Mouse (Mus musculus): ENCODE results near the gene Ksr2. TPM values are rescaled to one million over a fixed set of nuclear protein-coding genes. Genes with fewer than 3 reads are reported as not detected.

Ksr2 gene
- total RNA-seq, 1 experiment from 2014 or later = 0.25 TPM

DNA sequence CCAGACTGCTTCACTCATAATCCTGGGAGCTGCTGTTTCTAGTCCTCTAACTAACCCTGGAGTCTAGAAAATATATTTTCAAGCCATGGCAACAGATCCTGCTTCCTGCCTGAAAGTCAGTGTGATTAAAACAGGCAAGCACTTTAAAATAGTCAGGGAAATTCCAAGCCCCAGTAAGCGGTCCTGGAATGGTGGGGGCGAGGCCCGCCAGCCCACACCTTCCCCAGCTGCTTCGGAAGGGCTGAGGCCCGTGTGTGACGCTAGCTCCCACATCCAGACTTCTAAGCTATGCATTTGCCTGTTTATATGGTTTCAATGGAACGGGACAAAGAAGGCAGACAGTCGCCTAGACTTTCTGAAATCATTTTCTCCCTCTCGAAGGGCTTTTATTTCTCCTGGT, 137.2 kb downstream of the Ksr2 start:
- ATAC-seq (replicated peaks in 1 of 2; ENCODE audit: insufficient read depth in 1 of 2, low FRiP score in 2 of 2, low TSS enrichment in 1 of 2, low read depth in 1 of 2, poor library complexity in 2 of 2, severe bottlenecking in 2 of 2) = no peak

DNA sequence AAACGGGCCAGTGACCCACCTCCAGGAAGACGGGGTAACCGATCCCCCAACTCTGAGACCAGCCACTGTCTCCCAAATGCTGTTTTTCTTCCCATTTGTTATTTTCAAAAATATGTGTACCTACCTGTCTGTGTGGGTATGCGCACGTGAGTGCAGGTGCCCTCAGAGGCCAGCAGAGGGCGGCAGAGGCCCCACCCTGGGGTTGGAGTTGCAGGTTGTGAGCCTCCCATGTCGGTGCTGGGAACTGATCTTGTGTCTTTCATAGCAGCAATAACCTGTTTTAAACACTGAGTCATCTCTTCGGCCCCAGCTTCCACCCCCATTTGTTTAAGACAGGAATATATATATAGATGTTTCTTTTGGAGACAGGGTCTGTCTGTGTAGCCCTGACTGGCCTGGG, 138.3 kb downstream of the Ksr2 start:
- no peak for ATAC-seq (replicated peaks in 1 of 2; ENCODE audit: insufficient read depth in 1 of 2, low FRiP score in 2 of 2, low TSS enrichment in 1 of 2, low read depth in 1 of 2, poor library complexity in 2 of 2, severe bottlenecking in 2 of 2)

DNA sequence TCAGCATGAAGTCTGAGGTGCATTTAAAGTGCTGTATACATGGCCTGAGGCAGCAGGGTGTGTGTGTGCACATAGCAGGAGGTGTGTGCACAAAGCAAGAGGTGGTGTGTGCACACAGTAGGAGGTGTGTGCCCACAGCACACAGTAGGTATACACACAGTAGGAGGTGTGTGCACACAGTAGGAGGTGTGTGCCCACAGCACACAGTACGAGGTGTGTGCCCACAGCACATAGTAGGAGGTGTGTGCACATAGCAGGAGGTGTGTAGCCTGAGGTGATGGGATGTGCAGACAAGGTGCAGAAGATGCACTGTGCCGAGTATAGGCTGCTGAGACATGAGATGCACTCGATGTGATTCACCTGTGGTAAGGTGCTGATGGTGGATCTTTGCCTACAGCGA, 140.7 kb downstream of the Ksr2 start:
- no peak for ATAC-seq (replicated peaks in 1 of 2; ENCODE audit: insufficient read depth in 1 of 2, low FRiP score in 2 of 2, low TSS enrichment in 1 of 2, low read depth in 1 of 2, poor library complexity in 2 of 2, severe bottlenecking in 2 of 2)

DNA sequence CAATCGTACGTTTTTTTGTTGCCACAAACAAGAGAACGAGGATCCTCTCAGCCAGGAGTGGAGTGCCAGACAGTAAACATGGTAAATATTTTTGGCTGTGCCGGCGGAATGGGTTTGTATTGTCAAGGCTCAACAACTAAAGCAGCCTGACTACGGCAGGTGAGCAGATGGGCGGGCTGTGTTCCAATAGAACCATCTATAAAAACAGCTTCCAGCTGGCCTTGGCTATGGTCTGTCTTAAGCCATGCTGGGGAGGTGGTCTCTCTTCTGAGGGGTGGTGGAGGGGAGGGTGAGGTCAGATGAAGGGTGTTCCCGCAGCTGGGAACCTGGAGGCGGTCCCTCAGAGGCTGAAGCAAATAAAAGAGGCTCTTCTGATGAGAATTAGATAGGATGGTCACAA, 142.8 kb downstream of the Ksr2 start:
- no peak for ATAC-seq (replicated peaks in 1 of 2; ENCODE audit: insufficient read depth in 1 of 2, low FRiP score in 2 of 2, low TSS enrichment in 1 of 2, low read depth in 1 of 2, poor library complexity in 2 of 2, severe bottlenecking in 2 of 2)

DNA sequence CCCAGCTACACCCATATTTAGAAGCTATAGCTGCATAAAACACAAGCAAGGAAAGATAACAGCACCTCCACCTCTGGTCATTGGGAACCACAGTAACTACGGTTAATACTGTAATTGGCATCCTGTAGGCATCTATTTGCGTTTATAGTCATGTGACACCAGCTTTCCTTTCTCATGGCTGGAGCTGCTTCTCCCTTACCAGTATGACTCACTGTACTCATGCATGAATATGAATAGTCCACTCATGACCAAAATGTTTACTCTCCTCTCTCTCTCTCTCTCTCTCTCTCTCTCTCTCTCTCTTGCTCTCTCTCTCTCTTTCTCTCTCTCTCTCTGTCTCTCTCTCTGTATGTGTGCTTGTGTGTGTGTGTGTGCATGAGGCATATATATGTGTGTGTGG, 147.3 kb downstream of the Ksr2 start:
- no peak for ATAC-seq (replicated peaks in 1 of 2; ENCODE audit: insufficient read depth in 1 of 2, low FRiP score in 2 of 2, low TSS enrichment in 1 of 2, low read depth in 1 of 2, poor library complexity in 2 of 2, severe bottlenecking in 2 of 2)

DNA sequence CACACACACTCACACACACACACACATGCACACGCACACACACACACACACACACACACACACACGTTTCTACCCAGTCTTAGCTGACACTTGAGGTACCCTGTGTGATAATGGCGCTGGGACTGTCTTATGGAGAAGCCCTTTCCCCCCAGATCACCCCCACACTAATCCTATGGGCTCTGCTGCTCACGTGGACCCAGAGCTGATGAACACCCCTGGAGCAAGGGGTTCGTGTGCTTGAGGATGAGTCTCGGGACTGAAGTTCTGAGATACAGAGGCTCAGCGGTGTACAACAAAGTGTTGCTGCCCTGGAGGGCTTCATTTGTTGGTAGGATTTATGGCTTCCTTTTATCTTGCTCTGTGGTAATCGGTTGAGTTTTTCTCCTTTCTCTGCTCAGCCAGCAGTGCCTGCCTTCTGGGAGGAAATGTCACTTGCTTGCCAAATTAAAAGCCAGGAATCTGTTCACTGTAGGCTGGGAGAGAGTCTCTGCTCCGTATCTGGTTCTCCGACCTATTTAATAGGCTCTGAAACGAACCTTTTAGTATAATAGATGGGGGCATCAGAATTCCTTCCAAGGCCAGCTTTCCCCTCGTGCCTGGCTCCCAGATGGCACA, 152.4 kb downstream of the Ksr2 start:
- no peak for ATAC-seq (replicated peaks in 1 of 2; ENCODE audit: insufficient read depth in 1 of 2, low FRiP score in 2 of 2, low TSS enrichment in 1 of 2, low read depth in 1 of 2, poor library complexity in 2 of 2, severe bottlenecking in 2 of 2)

DNA sequence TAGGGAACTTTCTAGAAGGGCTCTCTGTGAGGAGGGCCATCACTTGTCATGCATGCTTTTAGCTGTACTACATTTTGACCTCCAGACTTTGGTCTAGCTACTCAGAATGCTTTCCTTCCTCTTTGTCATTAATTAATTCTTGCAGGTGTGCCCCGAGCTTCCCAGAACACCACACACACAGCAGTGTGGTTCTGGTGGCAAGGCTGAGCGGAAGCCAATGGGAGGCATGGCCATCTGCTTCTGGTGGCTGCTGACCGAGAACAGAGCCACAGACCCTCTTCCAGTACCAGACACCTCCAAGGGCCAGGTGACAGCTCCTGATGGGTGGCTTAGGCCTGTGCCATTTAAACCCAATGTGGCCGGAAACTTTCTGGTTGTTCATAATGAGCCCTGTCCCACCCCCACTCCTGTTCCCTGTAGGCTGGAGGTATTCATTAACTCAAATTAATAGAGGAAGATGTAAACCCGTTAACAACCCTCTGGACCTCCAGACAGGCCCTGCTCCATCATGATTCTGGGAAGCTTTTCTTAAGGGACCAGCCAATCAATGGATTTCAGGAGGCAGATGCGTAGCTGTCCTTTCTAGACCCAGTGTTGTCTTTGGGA, 155.5 kb downstream of the Ksr2 start:
- ATAC-seq (replicated peaks in 1 of 2; ENCODE audit: insufficient read depth in 1 of 2, low FRiP score in 2 of 2, low TSS enrichment in 1 of 2, low read depth in 1 of 2, poor library complexity in 2 of 2, severe bottlenecking in 2 of 2) = peak; percentile 60 to 61; a peak in 3 of 4 replicates

DNA sequence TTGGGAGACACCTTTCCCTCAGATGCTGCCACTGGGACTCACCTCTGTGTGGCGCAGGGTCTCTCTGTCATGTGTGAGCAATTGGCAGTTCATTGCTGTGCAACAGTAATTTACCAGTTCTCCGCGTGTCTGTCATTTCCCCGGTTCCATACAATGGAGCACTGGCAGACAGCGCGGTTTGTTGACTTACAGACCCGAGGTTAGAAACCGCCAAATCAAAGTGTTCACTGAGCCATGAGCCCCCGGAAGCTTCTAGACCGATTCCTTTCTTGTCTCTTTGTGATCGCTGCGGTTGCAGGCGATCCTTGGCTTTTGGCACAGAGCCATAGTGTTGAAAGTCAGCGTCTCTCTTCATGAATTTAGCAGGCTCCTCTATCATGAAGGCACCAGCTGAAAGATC, 158.6 kb downstream of the Ksr2 start:
- ATAC-seq (replicated peaks in 1 of 2; ENCODE audit: insufficient read depth in 1 of 2, low FRiP score in 2 of 2, low TSS enrichment in 1 of 2, low read depth in 1 of 2, poor library complexity in 2 of 2, severe bottlenecking in 2 of 2) = no peak

DNA sequence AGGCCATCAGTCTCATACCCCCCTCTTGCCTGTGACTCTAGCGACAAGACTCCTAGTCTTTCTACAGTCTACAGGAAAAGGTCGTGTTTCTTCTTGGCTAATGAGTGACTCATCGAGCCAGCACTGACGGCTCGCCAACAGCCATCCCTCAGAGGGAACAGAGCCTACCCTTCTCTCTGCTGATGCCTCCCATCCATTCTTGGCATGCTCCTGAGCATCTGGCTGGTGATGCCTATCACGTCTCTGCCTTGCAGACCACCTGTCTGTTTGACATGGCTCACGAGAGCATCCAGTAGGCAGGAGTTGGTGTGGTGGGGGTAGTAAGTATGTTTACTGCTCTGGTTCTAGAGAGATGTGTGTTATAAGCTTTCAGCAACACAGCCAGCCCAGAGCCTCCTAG, 161.1 kb downstream of the Ksr2 start:
- ATAC-seq (replicated peaks in 1 of 2; ENCODE audit: insufficient read depth in 1 of 2, low FRiP score in 2 of 2, low TSS enrichment in 1 of 2, low read depth in 1 of 2, poor library complexity in 2 of 2, severe bottlenecking in 2 of 2) = no peak

DNA sequence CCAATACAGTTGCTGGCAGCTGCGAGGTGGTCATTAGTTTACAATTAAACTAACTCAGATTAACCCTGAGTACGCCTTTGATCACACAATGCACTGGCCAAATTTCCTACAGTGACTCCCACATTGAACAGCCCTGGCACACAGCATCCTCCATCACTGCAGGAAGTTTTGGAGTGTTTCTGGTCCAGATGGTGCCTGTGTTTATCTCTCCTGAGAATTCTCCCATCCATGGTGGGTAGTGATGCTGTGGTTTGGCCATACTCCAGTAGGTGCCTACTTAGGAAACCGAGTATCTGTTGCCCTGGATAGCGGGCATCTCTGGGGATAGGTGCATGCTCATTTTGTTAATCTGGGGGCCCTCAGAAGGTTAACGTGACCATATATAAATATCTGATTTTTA, 163.8 kb downstream of the Ksr2 start:
- no peak for ATAC-seq (replicated peaks in 1 of 2; ENCODE audit: insufficient read depth in 1 of 2, low FRiP score in 2 of 2, low TSS enrichment in 1 of 2, low read depth in 1 of 2, poor library complexity in 2 of 2, severe bottlenecking in 2 of 2)

DNA sequence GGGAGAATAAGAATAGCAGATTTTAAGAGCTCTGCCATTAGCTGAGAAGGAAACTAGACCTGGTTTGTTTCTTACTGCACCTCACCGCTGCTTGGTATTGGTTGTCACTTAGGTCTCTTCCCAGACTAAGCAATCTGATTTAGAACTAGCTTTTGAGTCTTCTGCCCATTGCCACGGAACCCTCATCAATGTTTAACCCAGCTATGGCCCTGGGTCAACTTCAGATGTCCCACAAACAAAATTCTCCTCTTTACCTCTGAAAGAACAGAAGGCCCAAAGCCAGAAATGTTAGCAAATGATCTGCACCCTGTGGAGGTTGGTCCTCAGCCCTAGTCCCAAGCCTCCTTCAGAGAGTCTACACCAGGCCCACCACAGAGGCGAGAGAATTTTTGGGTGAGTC, 167.9 kb downstream of the Ksr2 start:
- no peak for ATAC-seq (replicated peaks in 1 of 2; ENCODE audit: insufficient read depth in 1 of 2, low FRiP score in 2 of 2, low TSS enrichment in 1 of 2, low read depth in 1 of 2, poor library complexity in 2 of 2, severe bottlenecking in 2 of 2)

DNA sequence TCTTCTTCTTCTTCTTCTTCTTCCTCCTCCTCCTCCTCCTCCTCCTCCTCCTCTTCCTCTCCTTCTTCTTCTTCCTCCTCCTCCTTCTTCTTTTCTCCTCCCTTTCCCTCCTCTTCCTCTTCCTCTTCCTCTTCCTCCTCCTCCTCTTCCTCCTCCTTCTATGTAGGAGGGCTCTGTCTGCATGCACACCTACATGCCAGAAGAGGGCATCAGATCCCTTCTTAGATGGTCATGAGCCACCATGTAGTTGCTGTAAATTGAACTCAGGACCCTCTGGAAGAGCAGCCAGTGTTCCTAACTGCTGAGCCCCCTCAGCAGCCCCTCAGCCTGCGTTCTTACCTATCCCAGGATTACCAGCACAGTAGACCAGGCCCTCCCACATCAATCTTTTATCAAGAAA, 170.6 kb downstream of the Ksr2 start:
- no peak for ATAC-seq (replicated peaks in 1 of 2; ENCODE audit: insufficient read depth in 1 of 2, low FRiP score in 2 of 2, low TSS enrichment in 1 of 2, low read depth in 1 of 2, poor library complexity in 2 of 2, severe bottlenecking in 2 of 2)

DNA sequence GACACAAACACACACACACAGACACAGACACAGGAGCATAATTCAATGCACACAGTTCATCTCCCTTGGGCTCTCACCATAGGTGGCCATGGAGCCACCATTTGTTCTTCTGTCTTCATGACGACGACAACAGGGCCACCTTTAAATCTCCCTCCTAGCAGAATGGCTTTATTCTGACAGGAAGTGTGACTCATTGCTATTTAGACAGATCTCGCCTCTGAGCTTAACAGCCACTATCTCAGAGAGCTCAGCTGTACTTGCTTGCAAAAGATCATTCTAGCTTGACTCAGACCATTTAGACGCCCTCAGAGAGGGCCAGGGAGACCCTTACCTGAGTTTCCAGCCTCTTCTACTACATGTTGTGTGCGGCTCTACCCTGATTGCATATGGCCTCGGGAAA, 175.5 kb downstream of the Ksr2 start:
- ATAC-seq (replicated peaks in 1 of 2; ENCODE audit: insufficient read depth in 1 of 2, low FRiP score in 2 of 2, low TSS enrichment in 1 of 2, low read depth in 1 of 2, poor library complexity in 2 of 2, severe bottlenecking in 2 of 2) = no peak

DNA sequence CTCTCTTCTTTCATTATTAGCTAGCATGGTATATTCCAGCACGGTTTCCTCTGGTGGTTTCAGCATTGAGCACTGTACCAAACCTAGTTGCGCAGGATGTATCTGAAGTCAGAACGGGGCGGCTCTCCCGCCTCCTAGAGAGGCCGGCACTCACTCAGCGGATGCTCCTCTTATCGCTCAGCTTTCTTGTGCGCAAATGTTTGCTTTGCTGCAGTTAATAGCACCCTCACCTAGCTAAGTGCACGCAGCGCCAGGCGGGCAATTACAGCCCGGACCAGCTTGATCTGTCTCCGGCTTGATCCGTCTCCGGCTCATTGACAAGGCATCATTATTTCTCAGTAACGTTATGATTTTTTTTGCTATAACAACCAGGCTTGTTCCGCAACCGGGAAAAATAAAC, 179.5 kb downstream of the Ksr2 start:
- no peak for ATAC-seq (replicated peaks in 1 of 2; ENCODE audit: insufficient read depth in 1 of 2, low FRiP score in 2 of 2, low TSS enrichment in 1 of 2, low read depth in 1 of 2, poor library complexity in 2 of 2, severe bottlenecking in 2 of 2)

DNA sequence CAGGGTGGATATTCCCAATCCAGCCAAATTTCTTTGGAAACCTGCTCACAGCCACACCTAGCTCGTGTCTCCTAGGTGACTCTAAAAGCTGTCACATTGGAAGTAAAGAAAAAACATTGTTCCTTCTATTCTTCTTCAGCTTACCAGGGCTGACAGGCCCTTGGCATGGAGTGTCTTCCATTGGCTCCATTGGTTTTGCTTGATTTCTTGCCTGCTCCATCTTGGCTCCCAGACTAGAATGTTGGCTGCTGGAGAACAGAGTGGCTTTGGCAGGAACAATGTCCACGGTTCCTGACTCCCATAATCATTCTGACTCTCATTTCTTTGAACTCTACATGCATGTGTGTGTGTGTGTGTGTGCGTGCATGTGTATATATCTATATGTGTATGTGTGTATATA, 183.0 kb downstream of the Ksr2 start:
- ATAC-seq (replicated peaks in 1 of 2; ENCODE audit: insufficient read depth in 1 of 2, low FRiP score in 2 of 2, low TSS enrichment in 1 of 2, low read depth in 1 of 2, poor library complexity in 2 of 2, severe bottlenecking in 2 of 2) = no peak

DNA sequence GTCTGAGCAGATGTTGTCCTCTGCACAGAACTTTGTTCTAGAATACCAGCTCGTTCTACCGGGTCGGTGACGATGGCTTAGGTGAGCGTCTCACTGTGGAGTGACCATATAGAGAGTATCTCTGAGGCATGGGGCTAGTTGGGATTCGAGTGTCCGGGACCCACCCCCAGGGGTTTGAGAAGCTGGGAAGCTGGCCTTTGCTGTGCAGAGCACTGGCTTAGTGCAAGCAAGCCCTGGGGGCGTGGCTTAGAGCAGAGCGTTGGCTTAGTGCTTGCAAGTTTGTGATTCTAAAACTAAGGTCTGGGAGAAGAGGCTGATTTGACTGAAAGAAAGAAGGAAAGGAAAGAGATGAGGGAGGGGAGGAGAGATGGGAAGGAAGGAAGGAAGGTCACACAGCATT, 188.2 kb downstream of the Ksr2 start:
- ATAC-seq (replicated peaks in 1 of 2; ENCODE audit: insufficient read depth in 1 of 2, low FRiP score in 2 of 2, low TSS enrichment in 1 of 2, low read depth in 1 of 2, poor library complexity in 2 of 2, severe bottlenecking in 2 of 2) = no peak

DNA sequence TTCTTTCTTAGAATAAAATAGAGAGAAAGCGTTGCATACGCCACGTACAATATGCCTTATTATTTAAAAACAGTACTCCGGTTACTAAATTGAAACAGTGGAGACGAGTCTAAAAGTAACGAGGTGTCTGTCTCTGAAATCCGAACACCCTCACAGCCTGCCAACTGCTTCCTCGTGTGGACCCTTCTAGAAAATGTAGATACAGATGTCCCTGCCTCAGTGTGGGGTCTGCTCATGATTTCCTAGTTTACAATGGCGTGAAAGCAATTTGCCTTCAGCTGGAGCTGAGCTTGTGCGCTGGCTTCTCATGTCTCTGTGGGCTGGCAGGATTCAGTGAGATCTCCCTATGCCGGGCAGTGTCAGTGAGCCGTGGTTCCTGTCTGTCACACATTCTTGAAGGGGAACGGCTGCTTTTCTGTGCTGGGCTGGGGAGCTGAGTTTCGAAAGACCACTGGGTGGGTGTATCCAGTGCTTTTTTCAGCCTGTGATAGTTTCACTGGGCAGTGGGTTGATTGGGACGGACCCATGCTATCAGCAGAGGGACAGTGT, 194.0 kb downstream of the Ksr2 start:
- no peak for ATAC-seq (replicated peaks in 1 of 2; ENCODE audit: insufficient read depth in 1 of 2, low FRiP score in 2 of 2, low TSS enrichment in 1 of 2, low read depth in 1 of 2, poor library complexity in 2 of 2, severe bottlenecking in 2 of 2)

DNA sequence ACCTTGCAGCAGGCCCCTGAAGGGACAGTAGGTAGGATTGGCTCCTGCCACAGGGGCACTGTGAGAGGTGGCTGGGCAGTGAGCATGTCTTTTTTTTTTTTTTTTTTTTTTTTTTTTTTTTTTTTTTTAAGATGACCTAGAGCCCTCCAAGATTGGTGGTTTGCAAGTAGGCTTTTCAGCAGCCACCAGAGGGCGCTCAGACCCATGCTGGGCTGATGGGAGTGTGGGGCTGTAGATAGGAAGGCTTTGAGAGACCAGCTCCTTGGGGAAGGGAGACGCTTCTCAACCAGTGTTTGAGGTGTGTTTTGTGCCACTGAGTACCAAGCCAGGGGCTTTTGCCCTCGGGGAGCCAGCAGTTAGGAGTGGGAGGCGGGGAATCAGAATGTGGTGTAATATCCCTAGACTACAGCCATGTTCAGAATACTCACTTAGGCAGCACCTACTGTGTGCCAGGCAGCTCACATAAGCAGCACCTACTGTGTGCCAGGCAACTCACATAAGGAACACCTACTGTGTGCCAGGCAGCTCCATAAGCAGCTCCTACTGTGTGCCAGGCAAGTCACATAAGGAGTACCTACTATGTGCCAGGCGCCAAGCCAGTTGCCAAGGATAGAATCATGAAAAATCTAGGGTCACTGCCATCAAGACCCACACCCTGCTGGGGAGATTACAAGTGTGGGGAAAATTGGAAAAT, 200.7 kb downstream of the Ksr2 start:
- peak; percentile 71 to 77; a peak in 3 of 4 replicates for ATAC-seq (replicated peaks in 1 of 2; ENCODE audit: insufficient read depth in 1 of 2, low FRiP score in 2 of 2, low TSS enrichment in 1 of 2, low read depth in 1 of 2, poor library complexity in 2 of 2, severe bottlenecking in 2 of 2)

DNA sequence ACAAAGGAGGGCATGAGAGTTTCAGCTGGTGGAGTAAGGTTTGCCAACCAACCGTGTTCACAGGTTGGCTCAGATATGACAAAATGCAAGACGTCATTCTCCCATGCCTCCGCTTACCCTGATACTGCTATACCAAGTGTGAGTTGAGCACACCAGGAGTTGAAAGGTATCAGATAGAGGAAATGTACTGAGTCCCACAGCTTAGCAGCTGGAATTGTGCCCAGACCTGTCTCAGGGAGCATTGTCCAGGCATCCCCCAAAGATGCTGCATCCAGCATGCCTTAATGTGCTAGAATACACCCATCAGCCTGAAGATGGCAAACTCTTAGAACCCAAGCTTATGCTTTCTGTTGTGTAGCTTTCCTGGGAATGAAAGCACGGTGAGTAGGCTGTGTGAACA, 206.5 kb downstream of the Ksr2 start:
- ATAC-seq (replicated peaks in 1 of 2; ENCODE audit: insufficient read depth in 1 of 2, low FRiP score in 2 of 2, low TSS enrichment in 1 of 2, low read depth in 1 of 2, poor library complexity in 2 of 2, severe bottlenecking in 2 of 2) = no peak
